Mouse (Mus musculus): ENCODE measurements around the gene Gm10521.
"Not testable (repeated sequence)": the region's sequence is repeated elsewhere in the genome, so short reads cannot be mapped to it uniquely, and the experiment has no call there.

Gene Gm10521

DNA sequence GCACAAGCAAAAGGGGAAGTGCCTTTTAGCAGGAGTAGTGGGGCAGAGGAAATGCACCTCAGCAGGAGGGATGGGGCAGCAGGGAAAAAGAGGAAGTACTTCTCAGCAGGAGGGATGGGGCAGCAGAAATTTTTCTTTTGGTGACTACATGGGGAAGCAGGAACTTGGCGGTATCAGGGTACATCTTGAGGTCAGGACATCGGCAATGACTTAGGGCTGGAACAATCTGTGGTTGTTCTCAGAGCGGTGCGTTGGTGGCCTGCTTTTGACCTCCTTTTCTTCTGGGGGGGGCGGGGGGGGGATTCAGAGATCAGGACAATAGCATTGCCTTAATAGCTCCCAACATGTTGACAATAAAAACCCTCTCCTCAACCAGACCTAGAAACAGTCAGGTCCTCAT, at the start of gene Gm10521:
Gene Gm10521 (plus strand): TSS at position 301 of the 400 bp plus-strand sequence.
- not testable (repeated sequence) for DNase-seq

DNA sequence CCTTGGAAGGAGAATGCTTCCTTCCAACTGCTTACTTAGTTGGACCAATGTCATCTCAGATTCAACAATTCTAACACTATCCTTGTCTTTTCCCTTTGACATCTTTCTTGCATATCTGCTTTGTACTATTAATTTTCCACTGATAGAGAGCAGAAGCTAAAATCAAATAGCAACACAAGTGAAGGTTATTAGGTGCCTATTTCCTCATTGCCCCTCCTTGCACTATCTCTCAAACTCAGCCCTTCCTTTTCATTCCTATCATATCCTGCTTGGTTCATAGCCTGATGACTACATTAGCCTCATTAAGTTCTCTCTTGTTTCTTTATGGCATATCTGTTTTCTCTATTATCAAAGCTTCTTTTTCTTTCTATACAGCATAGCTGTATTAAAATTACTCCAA, 47.3 kb upstream of the Gm10521 start:
- no peak for DNase-seq

DNA sequence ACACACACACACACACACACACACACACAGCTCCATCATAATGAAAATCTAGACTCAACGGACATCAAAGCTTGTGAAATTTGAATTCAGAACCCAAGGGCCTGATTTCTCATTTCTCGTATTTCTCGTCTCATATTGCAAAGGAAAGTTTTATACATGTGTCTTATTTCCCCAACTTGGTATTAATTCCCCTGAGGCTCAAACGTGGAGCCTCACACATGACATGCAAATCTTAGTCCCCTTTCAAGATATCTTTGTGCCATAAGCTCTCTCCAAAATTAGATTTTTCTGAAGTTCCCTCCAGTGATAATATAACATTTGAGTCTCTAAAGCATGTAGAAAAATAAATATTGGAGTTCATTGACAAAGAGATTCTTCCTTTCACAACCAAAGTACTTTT, 46.7 kb upstream of the Gm10521 start:
- DNase-seq: no peak

DNA sequence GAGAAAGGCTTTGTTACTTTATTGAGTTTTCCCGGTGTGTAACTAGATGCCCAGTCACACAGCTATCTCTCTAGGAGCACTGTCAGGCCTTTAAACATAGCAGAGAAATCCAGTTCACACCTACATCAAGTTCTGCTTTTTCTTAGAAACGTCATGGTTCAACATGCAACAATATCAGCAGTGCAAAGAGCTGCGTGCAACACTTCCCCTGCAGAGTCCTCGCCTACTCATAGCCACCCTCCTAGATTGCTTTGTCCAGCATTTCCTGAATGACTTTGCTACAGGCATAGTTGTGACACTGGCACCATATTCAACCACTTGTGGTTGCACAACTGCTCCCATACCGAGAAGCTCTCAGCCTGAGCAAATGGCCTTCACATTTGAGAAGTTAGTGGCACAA, 46.0 kb upstream of the Gm10521 start:
- DNase-seq: no peak

DNA sequence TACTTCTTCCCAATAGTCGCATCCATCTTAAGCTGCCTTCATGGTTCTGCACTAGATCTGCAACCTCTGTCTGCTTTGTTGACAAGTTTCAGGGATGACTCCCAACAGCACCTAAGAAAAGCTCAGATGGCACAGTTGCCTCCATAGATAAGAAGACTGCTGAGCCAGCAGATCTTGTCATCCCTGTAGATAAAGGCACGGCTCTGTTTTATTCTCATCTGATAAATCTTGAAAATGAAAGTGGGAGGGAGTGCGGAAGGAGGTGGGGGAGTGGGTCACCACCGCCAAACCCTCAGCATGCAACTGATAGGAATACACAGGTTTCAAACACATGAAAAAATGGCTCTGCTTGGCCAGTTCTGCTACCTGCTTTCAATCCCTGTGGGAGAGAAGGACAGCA, 30.0 kb upstream of the Gm10521 start:
- DNase-seq: no peak

DNA sequence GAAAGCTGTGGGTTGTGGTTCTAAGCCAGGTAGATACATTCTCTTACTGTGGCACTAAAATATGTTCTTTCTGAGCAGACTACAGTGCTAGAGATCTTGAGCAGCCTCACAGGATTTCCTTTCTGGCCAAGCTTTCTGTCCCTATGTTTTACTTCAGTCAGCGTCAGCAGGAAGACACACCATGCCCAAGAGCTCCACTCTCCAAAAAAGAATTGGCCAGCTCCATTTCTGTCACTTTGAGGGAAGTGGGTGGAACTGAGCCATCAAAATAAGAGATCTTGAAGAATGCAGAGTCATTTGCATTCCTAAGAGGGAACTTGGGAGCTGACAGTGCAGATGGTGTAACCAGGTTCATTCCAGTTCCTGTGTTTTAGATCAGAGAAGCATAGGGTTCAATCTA, 8.5 kb upstream of the Gm10521 start:
- no peak for DNase-seq

DNA sequence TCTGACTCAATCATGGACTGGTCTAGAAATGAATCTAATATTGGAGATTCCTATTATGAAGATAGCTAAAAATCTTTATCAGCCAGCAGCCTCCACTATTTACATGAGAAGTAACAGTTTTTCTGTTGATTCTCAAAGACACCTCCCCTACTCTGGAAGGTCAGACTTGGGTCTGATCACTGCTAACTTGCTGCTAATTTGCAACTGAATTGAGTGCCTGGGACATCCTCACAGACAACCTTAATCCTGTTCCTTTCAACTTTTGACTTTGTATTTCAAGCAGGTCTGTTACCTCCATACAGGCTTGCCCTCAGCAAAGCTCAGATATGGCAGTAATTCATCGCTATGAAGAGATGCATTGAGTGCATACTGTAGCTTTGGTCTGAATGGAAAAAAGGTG, 8.5 kb downstream of the Gm10521 start:
- DNase-seq: no peak

DNA sequence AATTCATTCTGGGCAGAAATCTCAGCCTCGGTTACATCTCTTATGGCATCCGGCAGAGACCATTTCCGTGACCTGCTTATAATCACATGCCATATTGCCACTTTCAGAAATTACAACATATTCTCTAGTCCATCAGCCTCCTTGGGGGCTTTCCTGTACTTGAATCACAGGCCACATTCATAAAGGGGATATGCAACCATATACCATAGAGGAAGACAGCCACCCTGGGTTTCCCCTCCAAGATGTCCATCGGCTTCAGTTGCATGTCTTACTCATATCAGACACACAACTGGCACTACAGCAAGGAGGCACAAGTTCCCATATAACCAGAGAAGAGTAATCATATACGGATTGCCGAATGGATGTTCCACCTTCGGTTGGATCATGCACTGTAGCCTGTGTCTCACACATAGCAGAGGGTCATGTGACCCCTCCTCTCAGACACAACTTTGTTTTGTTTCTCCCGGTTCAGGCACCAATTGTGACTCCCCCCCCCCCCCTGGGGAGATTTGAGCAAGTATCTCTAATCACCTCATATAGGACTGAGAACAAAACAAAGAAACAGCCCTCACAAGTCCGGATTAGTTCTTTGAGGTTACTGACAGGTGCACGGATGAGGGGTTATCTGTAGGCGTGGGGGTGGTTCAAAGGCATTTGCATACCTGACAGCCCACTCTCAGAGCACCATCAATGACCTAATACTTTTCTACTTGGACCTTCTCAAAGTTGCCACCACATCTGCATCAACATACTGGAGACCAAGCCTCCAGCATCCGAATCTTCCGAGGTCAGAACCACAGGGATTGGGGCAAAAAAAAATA, 20.4 kb downstream of the Gm10521 start:
- DNase-seq: no peak

DNA sequence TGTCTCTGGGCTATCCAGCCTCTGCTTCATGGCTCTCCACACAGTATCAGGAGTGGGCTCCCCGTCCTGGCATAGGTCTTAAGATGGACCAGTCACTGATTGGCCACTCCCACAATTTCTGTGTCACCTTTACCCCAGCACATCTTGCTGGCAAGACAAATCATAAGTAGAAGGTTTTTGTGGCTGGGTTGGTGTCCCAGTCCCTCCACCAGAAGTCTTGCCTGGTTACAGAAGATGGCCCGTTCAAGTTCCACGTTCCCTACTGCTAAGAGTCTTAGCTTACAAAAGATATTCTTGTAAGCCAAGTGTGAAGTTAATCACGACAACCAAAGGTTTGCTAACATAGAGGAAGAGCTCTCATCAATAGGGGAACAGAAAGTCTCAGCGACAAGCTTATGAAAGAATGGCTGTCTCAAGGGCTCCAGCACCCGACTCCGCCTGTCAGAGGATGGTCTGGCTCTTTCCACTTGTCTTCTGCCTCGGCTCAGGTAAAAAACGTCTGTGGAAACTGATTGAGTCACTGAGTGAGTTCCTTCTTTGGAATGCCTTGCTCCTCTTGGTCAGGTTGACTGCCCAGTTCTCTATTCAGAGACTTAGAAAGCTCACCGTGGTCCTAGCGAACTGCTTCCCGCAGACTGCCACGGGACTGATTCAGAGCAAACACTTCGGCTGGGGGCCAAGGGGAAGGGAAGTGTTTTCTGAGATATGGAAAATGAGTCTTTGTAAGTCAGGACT, 22.0 kb downstream of the Gm10521 start, which contains the start of gene Slamf6:
Gene Slamf6 (plus strand): TSS at position 211 of the 735 bp plus-strand sequence.
- DNase-seq: no peak

DNA sequence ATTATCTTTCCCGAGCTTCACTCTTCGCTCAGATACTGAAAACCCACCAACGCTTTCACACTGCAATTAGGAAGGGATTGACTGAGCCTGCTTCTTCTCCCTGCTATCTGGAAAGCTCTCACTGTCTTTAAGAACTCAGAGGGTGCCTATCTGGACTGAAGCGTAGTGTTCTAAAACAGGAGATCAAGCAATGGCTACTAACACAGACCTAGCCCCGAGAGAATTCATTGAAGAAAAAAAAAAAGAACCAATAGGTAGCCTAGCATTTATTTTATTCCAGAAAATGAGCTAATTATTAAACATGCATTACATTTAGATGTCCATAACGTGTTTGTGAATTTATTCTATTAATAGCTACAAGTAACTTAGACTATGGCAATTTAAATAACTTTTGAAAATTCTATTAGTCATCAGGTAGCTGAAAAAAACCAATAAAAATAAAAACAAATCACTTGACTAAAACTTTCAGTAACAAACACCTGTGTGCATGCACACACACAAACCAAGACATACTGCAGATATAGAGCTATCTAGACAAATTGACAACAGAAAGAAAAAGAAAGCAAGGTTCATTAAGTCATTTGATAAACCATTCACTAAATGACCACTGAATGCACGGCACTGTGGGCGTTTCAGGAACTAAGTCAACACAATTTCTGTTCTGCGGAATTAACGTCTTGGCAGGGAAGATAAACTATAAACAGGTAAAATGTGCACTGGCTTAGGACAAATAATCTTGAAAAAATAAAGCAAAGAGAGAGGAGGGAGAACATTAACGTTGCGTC, 22.9 kb downstream of the Gm10521 start:
- no peak for DNase-seq

DNA sequence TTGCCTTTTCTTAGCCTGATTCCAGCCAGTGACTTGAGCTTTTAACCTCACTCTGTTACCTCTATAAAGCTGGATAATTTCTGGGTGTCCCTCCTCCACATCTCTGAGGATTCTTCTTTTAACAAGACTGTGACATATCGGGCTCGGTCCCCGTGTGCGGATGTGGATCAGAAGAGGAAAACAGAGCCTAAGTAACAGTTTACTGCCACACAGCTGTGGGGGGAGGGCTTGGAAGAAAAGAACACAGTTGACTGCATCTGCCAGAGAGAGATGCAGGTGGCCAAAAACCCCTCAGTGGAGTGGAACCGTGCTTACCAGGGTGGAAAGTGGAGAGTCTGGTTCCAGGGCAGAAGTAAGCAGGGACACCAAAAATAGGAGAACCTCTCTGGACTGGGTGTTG, 23.7 kb downstream of the Gm10521 start:
- DNase-seq: no peak

DNA sequence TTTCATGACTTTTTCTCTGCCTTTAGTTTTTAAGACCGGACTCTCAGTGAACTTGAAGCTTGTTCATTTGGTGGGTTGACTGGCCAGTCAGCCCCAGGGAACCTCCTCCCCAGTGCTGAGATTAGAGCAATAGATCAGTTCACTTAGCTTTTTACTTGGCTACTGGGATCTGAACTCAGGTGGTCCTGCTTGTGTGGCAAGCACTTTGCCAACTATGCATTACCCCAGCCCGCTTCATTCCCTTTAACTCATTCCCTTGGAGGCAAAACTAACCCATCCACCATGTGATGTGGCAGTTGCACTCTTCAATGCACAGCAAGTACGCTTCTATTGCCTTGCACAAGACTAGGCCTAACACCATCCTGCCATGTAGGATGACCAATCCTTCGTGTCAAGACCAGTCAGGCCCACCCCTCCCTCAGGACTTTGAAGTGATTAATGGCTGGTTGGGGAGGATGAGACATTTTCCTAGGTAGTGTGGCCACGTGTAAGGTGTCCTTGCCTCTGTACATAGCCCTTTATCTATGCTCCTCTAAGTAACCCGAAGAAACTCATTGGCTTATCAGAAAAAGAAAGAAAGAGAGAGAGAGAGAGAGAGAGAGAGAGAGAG, 24.5 kb downstream of the Gm10521 start:
- DNase-seq: no peak

DNA sequence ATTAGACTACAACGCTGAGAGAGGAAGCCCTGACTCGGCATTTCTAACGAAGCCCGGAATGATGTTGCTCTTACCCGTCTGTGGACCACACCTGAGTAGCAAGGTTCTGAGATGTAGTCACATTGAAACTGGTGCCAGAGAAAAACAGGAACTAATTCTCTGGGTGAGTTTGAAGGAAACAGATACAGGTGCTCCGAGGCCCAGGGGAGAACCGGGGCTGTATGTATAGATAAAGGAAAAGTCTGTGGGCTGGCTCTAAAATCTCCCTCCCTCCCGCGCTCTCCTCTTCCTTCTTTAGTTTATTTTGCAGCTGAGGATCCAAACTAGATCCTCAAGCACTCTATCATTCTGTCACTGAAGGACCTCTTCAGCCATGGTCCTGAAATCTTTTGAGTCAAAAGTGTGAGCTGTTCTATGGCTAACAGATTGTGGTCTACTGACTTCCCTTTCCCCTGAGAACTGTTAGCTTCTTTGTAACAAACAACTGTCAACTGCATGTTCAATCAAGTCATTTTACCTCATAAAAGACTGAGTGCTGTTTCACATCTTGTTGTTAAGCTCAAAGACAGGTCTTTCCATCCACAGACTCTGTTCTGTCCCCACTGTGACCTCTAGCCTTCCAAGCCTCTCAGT, 25.6 kb downstream of the Gm10521 start:
- no peak for DNase-seq

DNA sequence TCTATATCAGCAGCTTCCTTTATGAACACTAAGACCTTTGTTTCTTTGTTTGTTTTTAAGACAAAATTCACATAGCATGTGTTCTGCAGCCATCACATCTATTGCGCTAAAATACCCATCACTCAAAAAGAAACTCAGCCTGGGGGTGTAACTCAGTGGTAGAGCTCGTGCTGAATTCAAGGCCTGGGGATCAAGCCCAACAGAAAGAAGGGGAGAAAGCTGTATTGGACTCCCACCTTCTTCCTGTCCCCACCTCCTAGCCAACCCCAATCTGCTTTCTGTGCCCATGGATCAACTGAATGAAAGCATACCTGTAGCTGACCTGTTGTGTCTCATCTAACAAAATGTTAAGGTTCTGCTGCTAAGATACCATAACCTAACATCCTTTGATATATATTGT, 26.2 kb downstream of the Gm10521 start:
- no peak for DNase-seq

DNA sequence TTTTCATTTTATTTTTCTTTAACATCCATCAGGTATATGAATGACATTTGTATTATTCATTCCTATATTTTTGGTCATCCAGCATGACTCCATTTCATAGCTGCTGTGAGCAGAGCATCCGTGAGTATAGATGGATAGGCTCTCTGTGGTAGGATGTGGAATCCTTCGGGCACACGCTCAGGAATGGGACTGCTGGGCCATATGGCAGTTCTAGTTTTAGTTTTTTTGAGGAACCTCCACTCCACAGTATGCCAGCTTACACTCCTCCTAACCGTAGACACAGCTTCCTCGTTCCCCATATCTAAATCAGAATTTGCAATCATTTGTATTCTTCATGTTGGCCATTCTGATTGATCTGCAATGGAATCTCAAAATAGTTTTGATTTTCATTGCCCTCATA, 27.4 kb downstream of the Gm10521 start:
- no peak for DNase-seq

DNA sequence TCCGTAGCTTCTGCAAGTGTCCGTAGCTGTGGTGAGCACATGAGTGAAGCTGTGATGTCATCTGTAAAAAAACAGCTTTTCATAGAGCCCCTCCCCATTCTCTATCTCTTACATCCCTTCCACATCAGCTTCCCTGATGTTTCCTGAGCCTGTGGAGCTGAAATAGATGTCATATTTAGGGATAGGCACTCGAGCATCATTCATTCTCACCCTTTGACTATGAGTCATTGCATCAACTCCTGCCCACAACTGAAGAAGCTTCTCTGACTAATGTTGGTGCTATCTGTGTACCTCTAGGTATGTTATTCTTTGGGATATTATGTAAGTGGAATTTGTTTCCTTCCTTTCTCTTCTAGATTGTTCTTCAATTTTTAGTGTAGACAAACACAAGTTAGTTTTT, 29.4 kb downstream of the Gm10521 start:
- DNase-seq: no peak

DNA sequence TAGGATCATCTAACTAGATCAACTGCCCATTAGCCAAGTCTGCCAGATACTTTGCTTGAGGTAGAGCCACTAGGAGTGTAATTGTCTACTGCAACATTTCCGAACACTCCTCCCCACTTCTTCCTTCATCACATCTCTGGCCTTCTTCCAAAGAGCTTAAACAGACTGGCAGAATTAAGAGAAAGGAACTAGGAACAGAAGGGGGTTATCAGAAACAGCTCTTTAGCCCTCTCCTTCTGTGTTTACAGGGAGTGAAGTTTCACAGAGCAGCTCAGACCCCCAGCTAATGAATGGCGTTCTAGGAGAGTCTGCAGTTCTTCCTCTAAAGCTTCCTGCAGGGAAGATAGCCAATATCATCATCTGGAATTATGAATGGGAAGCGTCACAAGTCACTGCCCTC, 38.4 kb downstream of the Gm10521 start:
- no peak for DNase-seq

DNA sequence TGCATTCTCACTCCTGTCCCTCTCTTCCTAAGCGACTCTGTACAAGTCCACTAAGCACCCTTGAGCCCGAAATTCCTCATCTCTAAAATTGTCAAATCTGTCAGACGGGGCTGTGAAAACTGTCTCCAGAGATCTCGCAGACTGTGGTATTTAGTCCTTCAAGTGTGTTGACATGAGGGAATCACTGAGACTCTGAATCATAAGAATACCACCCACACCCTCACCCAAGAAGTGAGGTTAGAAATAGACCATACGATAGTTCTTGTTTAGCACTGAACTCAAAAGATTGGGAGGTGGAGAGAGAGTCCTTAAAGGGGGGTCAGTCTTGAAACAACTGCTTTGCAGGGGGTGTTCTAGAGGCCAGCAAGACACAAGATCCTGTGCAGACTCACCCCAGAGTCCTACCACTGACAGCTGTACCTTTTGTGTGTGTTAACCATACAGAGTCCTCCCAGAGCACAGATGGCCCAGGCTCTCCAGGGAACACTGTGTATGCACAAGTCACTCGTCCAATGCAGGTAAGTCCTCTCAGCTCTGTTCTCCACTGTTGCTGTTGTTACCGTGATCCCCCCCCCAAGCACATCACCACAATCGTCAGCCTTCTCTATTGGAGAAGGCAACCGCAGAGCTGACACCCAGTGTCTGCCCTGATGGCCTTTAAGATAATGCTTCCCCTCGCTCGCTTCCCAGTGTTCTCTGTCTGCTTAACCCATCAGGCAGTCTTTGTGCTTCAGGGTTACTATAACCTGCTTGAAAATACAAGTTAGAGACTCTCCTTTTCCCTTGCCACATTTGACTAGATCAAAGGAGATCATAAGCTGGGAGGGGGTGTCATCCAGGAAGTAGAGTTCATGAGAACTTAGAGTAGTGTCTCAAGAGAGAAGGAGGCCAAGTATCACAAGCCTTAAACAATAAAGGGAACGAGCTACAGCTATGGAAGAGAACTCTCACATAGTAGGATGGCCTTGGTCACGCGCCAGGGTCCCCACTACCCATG, 43.8 kb downstream of the Gm10521 start:
- no peak for DNase-seq

DNA sequence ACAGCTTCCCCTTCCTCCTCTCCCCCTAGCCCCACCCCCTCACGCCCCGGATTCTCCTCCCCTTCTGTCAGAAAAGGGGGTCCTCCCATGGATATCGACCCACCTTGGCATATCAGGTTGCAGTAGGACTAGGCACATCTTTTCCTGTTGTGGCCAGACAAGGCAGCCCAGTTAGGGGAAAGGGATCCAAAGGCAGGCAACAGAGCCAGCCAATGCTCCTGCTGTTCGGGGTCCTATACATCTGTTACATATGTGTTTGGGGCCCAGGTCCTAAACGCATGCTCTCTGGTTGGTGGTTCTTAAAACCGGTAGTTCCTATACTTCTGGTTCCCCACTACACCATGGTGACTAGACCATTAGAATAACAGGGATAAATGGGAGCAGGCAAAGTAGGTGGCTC, 45.2 kb downstream of the Gm10521 start:
- no peak for DNase-seq

DNA sequence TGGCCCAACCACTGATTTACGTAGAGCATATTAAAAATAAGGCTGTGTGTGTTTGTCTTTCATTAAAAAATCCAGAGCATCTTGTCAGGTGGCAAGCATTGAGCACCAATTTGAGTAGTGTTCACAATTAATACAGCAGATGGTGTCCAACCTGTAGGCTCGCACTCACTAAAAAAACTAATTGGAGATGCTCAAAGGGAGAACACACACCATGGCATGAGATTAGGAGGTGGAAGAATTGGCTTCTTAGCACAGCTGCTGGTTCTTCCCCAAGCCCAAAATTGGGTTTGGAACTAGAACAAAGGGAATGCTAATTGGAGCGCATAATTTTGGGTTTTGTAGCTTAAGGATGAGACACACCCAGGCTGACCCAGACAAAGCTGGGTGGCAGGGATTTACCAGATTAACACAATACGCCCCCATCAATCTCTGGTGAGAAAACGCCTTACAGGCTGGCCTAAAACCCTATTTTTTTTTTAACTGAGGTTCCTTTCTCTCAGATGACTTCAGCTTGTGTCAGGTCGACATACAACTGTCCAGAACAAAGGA, 51.1 kb downstream of the Gm10521 start:
- no peak for DNase-seq

Measured in cerebellum, adult 9-11 months (tissue).